Mouse (Mus musculus): ENCODE measurements at regions not wholly inside any gene's neighbourhood (a gene's known extent, or its start where the extent isn't known, plus 50 kb on each side); places are given as distances from the start of the nearest gene placed in this dataset.

DNA sequence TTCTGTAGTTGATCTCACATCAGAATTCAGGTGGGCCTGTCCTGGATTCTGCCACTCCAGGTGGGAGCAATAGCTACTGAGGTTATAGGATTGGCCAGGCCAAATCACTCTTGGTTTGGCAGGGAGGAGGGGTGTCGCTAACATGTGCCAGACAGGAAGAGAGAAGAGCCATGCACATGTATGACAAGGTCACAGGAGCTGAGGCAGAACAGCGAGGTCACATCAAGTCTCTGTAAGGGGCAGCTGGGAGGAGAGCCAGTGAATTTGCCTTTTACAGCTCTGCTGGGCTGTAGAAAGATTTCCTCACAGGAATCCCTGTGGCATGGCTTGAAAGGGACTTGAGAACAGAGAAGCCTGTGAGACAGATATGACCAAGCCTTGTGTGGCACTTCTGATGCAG lies 96.3 kb upstream of the Prok2 start:
- no peak for DNase-seq (ENCODE audit: low spot score)

DNA sequence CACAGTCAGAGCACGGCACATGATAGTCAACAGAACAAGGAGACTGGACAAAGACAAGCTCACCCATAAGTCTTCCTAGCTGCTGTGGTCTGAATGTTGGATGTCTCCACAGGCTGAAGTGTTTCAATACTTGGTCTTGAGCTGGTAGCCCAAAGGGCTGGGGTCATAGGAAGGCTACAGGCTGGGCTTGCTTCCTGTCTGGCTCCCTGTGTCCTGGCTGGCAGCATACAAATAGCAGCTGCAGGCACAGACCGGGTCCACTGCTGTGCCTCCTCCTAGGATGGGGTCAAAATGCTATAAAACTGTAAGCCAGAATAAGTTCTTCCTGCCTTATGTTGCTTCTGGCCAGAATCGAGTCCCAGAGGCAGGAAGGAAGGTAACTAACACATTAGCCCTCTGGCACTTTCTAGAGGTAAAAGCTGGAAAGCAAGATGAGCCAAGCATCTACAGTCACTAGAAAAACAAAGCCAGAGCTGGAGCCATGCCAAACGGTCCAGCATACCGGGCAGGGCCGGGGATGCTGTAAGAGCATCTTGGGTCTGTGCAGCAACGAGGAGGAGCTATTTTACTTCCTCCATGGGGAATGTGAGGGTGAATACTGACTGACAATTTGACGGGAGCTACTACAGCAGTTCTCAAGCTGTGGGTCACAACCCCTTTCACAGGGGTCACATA lies 93.2 kb upstream of the Prok2 start:
- DNase-seq (ENCODE audit: low spot score) = no peak

DNA sequence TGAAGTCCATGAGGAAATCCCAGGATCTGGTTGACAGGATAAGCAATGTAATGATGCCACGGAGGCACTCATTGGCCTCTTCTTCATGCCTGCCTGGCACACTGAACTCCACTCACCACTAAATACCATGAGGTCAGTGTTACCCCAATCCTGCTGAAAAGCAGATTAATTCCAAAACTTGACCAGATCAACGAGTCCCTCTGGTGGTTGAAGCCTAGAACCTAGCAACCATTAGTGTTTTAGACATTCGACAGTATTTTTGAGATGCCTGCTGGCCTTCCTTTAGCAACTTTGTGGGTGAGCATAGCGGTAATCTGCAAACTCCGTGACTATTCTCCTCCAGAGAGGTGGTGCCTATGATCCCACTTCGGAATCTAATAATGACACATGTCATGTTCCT lies 92.3 kb upstream of the Prok2 start:
- DNase-seq (ENCODE audit: low spot score) = no peak

DNA sequence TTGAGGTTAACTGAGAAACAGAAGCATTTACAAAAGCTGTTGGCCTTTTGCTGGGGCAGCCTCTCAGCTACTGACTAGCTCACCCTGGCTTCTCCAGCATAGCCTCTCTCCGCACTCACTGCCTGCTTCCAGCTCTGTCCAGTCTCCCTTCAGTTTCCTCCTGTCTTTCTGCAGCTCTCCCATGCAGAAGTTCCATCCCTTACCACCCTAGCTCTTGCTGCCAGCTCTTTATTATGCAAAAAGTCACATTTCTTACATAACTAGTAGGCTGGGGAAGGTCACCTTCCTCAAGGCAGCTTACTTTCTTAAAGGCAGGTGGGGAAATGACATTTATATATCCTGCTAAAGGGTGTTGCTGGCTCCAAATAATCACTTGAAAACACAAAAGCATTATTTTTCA lies 91.1 kb upstream of the Prok2 start:
- no peak for DNase-seq (ENCODE audit: low spot score)

DNA sequence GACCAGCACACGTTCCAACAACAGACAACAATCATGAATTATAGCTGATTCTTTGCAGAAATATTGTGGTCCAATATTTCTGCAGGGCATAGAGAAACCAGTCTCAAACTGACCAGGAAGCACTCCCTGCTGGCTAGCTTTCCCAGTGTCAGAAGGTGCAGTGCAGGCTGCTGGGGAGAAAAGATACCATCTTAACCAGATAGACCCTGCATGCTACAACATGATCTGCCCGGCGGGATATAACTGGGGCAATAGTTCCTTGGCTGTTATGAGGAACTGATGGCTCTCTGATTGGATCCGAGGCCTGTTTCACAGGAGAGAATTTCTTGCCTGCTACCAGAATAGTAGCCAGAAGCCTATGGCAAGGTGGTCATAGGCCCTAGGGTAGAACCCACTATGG lies 86.9 kb upstream of the Prok2 start:
- DNase-seq (ENCODE audit: low spot score) = no peak

DNA sequence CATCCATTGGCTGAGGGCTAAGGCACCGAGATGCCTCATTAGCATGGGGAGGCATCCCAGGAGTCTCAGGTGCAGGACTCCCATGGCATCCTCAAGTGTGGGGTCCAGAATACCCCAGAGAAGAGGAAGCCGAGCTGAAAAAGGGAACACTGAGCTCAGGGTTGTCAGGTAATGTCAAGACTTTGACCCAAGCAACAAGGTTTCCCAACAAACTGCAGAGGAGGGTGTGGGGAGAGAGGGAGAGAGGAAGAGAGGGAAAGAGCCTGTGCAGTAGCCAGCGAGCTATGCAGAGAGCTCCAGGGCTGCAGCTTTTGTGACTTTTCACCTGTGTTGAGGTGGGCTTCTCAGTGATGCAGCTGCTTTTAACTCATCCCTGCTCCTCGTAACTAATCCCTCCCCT lies 85.7 kb upstream of the Prok2 start:
- DNase-seq (ENCODE audit: low spot score) = no peak

DNA sequence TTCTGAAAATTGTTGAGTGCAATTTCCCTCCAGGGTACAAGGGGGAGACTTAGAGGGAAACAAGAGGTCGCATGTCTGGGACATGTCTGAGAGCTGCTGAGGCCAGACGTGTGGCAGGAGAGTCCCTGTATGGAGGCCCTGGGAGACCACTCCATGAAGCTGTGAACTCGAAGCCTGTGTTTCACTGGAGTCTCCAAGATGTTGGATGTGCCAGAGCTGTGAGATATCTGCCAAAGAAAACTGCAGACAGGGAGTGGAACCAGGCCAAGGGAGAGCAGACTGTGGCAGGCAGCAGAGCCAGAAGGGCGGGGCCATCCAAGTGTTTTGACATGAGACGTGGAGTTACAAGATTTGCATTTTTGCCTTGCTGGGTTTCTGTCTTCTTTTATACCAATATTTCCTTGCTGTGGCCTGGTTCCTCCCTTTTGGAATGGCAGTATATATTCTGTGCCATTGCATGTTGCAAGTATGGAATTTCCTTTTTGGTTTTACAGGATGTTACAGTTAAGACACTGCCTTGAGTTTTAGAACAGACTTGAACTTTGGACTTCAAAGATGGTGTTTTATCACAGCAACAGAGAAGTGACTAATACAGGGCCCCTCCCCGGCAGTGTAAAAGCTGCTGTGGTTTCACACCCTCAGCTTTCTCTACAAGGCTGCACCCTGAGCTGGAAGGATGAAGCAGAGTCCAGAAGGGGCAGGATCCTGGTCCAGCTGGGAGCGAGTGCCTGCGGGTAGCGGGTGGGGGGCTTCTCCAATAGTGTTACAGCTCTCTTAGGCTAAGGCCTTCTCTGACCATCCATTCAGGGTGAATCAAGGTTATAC lies 85.0 kb upstream of the Prok2 start:
- DNase-seq (ENCODE audit: low spot score) = peak; percentile 49

DNA sequence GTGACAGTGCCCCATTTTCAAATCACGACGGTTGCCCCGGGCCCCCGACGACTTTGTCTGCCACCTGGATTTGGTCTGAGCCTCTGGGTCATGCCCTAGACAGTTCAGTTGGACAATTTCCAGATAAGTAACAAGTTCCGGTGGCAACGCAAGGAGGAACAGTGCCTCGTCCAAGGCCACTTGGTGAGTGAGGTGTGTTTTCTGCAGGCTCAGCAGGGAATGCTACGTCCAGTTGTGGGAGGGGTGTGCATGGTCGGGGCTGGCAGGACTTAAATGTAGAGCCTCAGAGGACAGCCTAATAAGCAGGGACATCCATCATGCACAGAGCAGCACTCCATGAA lies 78.7 kb upstream of the Prok2 start:
- no peak for DNase-seq (ENCODE audit: low spot score)

DNA sequence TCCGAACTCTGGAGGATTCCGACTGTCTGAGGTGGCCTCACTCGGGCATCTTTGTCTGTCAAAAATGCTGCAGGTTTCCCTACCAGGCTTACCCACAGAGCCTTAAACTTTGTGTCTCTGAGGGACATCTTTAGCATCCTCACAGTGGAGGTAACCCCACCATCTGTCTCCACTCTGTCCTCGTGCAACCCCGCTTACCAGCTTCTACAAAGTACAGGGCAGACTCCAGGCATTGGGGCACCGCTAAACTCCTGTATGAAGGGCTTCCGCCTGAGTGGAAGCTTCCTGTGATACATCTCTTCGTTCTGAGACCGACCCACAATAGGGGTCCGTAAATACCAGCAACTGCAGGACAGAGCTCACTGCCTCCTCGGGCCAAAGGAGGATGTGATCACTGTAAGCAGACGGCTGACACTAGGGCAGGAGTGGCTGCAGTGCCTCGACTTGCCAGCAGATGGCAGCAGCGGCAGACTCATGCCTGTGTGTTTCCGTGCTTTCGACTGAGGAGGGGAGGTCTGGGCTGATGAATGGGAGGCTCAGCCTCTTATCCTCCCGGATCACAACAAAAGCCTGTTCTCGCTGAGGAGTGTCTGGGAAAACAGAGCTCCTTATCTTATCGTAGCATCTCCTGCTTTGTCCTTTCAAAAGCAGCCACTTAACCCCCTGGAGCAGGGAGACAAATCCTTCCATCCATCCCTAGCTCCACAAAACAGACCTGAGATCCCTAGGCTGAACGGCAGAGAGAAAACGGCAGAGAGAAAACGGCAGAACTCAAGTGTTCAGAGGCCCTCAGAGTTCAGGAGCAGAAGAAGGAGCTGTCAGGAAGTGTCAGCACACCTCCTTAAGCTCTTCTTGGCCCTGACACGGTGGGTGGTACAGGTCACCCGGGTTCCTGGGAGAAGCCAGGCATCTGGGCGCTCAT lies 78.1 kb upstream of the Prok2 start:
- peak; percentile 86 for DNase-seq (ENCODE audit: low spot score)

DNA sequence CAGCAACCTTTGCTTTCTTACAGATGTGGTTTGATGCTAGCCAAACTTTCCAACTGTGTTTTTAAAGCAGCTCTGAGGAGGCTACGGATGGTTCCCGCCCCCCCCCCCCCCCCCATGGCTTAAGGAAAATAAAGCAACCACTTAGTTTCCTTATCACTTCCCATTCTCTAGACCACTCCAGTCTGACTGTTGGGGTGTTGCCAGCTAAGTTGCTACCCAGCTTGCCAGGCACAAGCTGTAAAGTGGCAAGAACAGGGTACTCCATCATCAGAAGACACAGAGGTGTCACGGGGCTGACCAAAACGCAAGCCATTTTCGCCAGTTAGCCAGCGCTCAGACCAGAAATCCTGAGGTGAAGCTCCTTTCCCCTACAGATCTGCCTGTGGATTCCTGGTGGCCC lies 74.7 kb upstream of the Prok2 start:
- DNase-seq (ENCODE audit: low spot score) = no peak

DNA sequence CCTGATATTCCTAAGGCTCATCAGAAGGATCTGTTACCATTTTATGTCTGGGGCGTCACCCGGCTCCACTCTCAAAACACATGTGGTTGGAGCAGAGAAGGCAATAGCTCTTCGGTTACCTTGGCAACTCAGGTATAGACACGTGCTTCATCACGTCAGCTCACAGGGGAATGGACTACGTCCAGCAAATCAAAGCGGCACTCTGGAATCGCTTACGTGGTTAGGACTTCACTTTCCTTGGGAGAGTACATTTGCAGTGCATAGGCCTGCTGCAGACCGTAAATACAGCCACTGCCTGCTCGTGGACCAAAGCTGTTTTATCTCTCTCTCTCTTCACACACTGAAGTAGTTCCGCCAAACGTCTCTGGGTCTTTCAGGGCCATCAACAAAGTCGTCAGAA lies 74.1 kb upstream of the Prok2 start:
- DNase-seq (ENCODE audit: low spot score) = no peak

DNA sequence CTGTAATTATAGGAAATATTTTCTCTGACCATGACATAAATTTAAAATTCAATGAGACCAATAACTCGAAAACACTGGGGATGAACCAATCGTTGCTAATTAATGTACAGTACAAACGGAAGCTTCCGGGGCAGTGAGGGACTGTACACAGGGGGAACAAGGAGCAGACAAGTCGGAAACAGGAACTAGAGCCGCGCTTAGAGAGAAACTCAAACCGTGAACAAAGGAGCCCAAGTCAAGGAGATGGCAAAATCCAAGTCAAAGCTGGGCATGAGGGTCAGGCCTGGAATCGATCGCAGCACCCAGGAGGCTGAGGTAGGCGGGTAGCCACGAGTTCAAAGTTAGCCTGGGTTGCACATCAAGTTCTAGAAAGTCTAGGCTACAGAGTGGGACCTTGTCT lies 70.2 kb upstream of the Prok2 start:
- DNase-seq (ENCODE audit: low spot score) = no peak

DNA sequence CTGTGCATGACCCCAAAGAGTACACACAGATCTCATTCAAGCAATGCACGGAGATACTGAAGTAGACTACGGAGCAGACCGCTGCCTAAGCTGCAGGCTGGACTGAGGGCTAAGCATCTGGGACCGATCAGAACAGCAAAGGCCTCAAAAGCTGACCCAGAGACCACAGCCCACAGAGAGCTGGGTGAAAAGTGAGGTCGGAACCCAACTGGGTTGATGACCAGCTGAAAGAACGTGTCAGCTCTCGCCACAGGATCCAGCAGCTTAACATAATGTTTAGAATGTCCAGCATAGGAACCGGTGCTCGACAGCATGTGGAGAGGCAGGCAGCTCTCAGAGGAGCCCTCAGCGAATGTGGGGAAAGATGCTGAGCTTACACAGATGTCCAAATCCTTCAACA lies 67.4 kb upstream of the Prok2 start:
- DNase-seq (ENCODE audit: low spot score) = no peak

DNA sequence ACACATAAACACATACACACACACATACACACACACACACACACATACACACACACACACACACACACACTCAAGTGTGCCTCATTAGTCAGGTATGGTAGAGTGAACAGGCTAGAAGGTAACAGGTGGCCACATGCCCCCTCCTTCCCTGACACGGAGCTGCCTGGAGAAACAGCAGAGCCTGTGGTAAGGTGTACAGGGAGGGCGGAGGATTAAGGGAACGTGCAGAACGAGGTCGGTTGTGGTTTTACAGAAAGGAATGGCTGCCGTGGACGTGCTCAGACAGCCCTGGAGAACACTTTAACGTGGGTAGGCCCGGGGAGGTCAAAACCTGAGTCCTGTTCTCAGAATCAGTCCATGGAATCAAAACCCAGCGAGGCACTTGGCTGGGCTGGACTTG lies 66.2 kb upstream of the Prok2 start:
- DNase-seq (ENCODE audit: low spot score) = no peak

DNA sequence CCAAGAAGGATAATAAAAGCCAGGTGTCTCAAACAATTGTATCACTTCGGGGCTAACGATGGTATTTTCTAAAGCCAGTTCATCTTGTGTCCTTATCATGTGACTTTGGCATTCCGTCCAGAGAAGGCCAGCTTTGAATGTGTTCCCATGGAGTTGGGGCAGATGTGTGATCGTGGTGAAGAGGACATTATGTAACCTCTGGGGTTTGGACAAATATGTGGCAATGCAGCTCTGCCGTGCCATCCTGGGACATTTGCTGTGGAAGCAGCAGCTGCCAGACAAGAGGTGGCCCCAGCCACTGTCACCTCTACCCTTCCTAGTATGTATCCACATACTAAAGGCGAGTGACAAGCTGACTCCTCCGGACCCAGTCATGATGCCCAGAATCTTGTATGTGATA lies 60.8 kb upstream of the Prok2 start:
- DNase-seq (ENCODE audit: low spot score) = no peak

DNA sequence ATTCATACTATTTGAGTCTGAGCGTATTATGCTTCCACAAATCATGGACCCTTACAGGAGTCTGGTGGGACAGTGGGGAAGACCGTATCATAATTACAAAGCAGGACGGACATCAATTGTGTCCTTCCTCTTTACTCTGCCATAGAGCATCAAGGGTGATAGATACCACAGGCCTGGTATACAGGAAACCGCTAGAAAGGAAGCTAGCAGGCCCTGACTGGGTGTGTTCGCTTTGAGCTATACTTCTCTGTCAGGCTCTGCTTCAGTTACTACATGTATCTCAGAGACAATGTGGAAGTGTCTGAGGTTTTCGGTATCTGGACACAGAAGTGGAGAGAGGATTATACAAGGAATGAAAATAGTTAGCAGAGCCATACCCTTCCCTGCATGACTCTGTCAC lies 59.0 kb upstream of the Prok2 start:
- no peak for DNase-seq (ENCODE audit: low spot score)

DNA sequence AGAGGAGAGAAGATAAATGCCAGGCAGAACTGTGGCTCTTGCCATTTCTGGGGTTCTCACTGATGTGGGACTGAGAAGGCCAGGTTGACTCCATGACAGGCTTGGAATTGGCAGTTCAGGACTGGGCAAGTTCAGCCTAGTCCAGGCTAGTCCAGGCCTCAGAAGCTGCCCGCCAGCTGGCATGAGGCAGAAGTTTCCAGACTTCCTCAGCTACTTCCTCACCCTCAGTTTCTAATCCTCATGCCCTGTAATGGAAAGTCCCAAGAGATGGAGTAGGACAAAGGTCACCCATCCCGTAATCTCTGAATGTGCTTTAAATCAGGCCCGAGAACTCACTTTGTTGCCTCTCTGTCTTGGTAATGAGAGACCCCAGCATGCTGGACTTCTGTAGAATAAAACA lies 58.6 kb upstream of the Prok2 start:
- no peak for DNase-seq (ENCODE audit: low spot score)

DNA sequence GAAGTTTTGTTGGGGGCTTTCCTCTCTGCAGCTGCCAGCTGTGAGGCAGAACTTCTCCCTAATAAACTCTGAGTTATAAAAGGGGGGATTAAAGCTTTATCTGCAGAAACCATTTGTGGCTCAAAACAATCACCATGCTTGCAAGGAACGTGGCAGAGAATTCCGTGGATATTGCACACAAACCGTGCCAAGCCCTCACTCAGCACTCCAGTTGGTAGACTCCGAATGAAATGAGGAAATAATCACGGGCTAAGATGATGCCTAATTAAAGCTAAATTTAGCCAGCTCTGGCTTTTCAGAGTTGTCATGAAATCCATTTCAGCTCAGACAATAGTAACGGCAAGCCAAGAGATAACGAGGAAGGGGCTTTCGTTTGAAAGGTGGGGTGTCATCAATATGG lies 58.1 kb upstream of the Prok2 start:
- DNase-seq (ENCODE audit: low spot score) = no peak

DNA sequence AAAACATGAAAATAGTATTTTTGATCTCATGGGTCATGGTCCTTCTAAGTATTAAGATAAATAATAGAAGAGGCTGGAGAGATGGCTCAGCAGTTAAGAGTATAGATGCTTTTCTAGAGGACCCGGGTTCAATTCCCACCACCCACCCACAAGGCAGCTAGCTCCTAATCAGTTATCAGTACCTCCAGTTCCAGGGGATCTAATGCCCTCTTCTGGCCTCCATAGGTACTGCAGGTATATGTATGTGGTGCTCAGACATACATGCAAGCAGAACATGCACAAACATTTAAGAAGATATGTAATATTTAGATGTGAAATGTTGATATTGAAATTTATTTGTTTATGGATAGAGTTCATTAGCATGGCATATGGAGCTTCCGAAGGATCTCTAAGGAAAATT lies 56.8 kb upstream of the Prok2 start:
- DNase-seq (ENCODE audit: low spot score) = no peak
